Mouse (Mus musculus) left cerebral cortex, postnatal 4 days (tissue): ENCODE measurements around the gene Rassf3. TPM values are rescaled to one million over a fixed set of nuclear protein-coding genes. Genes with fewer than 3 reads are reported as not detected.
A peak's percentile ranks its signal among the peaks of the same experiment; 100 is the strongest.

Source experiments
- DNase-seq: peaks from one replicate; pipeline ENCODE4 v3.0.0-alpha.2; 2022
- intact Hi-C: fragments of 180-260 bp; cut with DNase I; formaldehyde crosslinking; loops from one replicate; pipeline ENCODE4 v1.15.1; 2025
- total RNA-seq, 2 experiments: library from RNA; stranded (reverse); gene quantifications; 2 replicates each; pipeline ENCODE4 v1.2.3; 2021

Rassf3 gene
- total RNA-seq, 2 experiments from 2014 or later, result 17.4 to 22.9 TPM

DNA sequence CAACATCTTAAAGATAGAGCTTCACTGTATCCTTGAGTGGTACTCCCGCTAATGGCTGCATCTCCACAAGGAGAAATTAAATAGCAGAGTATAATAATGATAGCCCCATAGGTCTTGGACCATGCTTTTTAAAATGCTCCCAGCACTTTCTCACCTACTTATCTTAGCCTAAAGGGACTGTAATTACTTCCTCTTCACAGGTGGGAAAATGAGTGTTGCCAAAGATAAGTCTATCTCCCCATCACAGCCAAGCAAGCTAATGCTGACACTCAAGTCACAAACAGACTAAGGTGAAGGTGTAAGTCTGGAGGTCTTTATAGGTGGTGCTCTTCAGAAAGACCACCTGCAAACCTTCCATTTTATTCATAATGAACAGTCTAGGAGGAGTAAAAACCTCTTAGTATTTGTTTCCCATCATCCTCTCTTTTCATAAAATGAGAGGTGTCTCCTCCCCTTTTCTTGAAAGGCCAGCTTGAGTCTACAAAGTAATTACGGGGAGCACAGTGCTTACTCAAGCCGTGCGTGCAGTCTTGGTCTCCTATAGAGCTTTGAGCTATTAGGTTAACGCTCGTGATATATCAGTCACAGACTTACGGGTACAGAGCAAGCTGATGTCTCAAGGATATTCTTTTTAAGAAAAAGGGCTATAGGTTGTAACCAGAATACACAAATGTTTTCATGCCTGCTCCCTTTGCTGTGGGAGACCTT lies 16.6 kb upstream of the Rassf3 start:
- intact Hi-C loops, result no loop called here
- no peak for DNase-seq

DNA sequence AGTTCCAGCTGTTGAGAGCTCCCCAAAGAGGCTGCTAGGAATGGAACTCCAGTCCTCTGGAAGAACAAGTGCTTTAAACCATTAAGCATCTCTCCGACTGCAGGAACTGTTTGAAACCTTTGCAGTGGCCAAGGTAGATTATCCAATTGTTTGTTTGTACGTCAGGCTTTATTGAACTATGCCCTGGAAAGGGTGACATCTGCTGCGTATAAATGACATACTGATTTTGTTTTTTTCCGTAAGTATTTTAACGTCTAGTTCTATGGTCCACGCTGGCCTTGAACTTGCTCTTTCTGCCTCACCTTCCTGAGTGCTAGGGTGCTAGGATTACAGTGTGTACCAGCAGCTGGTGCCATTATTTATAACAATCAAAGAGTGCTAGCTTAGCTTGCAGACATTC lies 13.8 kb upstream of the Rassf3 start:
- intact Hi-C loops, result no loop called here
- DNase-seq, result no peak

DNA sequence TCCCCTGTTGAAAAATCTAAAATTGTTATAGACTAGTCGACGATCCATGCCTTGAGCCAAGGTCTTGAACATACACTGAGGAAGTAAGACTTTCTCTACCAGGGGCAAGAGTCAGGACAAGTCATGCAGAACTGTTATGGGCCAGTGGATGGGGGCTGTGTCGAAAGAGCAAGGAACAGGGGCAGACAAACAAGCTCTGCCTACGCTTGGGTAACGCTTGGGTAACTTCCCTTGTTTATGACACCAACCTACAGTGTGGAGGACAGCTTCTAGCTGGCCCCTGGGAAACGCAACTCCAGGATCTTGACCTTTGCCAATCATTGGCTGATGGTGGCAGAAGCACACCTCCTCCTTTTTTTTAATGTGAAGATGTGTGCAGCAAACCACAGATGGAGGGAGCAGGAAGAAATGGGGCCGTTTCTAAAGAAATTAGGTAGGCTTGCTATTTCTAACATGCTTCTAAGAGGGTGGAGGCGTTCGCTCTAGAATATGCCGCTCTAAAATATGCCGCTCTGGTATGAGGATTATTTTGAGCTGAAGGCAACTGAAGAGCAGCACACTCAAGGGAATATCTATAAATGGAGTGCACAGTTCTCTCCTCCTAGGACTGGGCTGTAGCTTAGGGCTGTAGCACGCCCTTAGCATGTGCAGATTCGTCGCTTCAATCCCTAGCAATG lies 12.6 kb upstream of the Rassf3 start:
- no peak for DNase-seq
- intact Hi-C loops, result no loop called here

DNA sequence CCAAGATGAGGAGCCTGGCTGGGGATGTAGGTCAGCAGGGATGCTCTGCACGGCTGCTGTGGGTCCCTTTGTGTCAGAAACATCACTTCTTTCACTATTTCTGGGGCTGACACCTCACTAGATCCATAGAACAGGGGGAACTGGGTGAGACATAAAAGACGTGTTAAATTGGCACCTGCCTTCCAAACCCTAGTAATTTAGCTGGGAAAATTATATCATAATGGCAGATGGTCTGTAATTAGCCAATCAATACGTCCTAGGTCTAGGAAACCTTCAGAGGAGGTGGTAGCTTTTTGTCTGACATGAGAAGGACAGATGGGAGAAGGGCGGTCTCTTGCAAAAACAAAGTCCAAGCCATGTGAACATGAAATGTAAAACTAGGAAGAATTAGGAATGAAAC lies 11.6 kb upstream of the Rassf3 start:
- no peak for DNase-seq
- intact Hi-C loops, result no loop called here

DNA sequence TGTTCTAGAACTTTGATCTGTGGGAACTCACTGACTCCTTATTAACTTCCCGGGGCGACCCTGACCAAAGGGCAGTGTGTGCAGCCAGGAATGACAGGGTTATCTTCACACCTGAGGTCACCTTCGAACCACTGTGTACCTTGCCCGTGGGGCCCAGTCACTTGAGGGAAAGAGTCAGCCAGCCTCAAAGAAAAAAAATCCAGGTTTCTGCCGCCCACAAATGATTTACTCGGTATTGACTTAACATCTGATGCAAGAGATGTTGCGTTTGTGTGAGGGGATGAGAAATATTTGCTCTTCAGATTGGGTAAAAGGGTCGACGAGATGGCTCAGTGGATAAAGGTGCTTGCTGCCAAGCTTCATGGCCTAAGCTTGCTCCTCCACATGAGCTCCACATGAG lies 10.2 kb upstream of the Rassf3 start:
- DNase-seq, result no peak
- intact Hi-C loops, result no loop called here

DNA sequence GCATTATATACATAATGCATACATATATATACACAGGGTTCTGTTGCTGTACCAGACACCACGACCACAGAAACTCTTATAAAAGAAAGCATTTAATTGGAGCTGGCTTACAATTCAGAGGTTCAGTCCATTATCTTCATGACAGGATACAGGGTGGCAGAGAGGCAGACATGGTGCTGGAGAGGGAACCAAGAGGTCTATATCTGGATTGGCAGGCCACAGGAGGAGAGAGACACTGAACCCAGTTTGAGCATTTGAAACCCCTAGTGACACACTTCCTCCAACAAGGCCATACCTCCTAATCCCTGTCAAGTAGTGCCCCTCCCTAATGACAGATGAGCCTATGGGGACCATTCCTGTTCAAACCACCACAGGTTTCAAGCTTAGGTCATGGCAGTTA lies 7.2 kb upstream of the Rassf3 start:
- intact Hi-C loops, result no loop called here
- DNase-seq, result no peak

DNA sequence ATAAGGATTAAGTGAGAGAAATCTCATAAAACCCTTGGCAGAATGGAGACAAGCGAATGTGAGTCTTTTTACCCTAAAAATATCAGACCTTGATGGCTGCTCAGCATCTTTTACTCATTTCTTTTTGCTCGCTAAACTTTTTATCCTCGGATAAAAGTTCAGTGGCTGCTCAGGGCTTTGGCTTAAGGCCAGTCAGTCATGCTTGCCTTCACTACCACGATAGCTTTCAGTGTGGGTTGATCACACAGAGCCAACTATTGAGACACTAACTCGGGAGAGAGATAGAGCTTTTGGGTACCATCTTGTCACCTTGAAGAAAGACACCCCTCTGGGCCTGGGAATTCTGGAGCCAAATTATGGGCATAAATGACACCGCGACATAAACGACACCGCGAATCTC lies 5.0 kb upstream of the Rassf3 start:
- intact Hi-C loops, result no loop called here
- DNase-seq, result no peak

DNA sequence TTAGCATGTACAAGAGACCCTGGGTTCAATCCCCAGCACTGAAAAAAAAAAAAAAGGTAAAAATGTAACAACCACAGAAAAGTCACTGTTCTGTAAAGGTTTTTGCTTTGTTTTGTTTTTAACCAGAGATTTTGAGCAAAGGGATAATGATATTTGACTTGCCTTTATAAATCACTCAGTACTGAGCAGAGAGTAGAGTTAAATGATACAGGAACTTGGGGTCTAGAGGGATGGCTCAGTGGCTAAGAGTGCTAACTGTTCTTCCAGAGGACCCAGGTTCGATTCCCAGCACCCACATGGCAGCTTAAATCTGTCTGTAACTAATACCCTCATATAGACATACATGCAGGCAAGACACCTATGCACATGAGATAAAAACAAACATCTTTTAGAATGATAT lies 3.8 kb upstream of the Rassf3 start:
- intact Hi-C loops, result no loop called here
- no peak for DNase-seq

DNA sequence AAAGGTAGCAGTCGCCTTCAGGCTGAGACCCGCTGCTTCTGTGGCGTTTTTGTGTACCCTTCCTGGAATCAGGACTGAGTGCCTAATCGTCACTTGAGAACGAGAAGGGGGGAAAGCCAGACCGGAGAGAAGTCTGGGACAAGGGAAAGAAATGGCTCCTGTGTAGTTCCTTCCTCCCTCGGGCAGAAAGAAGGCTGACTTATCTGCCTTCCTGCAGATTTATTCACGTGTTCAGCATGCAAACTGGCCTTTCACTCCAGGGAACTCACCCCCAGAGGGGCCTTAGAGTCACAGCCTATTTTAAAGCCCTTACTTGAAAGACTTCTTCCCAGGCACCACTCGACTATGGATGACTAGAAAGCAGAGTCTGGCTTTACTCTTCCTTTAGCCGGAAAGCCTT lies 1.3 kb upstream of the Rassf3 start:
- intact Hi-C loops, result no loop called here

DNA sequence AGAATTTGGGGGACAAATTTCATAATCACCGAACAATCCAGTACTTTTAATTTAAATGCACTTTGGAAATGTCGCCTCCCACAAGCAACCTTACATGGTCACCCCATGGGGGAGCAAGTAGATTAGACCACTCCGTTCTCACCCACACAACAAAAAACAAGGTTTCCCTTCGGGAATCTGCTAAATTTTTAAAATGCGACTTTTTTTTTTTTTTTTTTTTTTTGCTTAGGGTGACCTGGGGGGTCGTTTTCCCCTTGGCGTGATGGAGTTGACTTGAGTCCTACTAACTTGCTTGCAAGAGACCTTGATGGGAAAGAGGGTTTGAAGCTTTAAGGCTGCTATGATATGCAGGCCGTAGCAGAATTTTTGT lies 806 bp upstream of the Rassf3 start:
- intact Hi-C loops, result no loop called here
- no peak for DNase-seq

More for the DNA sequence above, 1.3 kb upstream of the Rassf3 start:
- no peak for DNase-seq

DNA sequence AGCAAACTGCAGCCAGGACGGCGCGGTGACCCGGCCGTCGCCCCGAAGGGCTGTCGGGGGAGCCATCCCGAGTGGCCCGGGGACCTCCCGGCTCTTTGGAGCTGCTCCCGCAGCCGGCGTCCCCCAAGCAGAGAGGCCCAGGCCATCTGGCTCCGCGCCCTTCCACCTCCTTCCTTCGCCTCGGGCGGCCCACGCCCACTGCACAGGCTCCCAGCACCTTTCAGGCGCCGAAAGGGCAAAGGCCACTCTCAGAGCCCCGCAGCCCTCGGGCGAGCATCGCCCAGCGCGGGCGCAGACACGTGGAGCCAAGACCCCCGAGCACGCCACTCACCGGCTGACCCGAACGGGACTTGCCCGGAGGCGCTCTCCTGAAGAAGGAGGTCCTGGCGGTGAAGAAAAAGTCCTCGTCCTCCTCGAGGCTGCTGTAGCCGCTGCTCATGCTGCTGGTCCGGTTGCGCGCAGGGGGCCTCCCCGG lies 438 bp downstream of the Rassf3 start:
- DNase-seq, result peak; percentile 54
- intact Hi-C loops, result no loop called here

DNA sequence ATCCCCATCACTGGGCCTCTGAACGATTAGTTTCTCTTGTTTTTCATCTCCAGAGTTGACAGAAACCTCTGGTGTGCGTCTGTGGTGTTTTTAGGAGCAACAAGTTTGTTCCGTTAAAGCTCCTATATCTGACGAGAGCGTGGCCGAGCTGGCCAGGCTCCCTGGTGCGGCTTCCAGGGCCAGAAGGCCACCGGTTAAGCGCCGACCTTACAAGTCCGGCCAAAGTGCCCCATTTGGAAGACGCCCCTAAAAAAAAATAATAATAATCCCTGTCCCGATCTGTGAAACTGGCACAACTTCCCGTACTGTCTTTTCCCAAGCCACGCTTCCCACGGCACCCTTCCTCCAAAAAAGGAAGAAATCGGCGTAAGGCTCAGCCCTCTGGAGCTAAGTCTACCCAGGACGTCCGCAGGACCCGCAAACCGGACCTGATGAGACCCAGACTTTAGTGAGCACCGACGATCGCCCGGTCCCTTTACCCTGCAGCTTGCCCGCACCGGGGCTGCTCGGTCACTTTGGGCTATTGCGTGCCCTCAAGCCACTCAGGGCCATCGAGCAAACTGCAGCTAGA lies 961 bp downstream of the Rassf3 start:
- intact Hi-C loops, result no loop called here
- DNase-seq, result no peak

DNA sequence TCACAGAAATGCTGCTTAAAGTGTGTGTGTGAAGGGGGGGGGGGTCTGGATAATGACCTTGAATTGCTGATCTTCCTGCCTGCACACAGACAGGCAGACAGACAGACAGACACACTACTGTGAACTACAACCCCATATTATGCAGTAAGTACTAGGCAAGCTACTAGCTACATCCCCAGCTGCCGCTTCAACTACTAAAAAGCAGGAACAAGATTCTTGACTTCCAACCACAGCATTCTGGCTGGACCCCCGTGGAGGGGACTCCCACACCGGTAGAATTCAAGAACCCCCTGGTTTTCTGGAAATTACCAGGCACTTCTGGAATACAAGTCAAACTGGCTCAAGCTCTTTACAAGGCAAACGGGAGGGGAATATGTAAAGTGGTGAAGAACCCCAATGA lies 1.9 kb downstream of the Rassf3 start:
- intact Hi-C loops, result loop anchor here (5.0 kb wide), 1 partner anchor 33 kb away; no protein-coding TSS in a partner anchor
- no peak for DNase-seq

DNA sequence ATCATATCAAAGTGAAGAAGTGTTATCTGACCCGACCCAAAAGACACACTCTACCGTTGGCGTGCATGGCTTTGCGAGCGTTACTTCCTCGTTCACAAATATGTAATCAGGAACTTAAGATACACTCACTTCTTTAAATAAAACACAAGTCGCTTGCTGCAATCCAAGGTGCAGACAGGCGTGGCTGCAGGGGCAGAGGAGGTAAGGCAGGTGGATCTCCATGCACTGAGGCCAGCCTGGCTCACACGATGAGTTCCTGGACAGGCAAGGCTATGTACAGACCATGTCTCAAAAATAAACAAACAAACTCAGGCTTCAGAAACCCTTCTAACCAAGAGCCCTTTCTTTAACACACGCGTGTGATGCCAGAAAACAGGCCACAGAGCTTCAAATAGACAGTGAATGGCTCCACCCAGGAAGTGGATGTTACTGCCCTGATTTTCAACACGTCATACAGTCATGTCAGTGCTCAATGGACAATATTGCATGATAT lies 2.4 kb downstream of the Rassf3 start:
- no peak for DNase-seq

DNA sequence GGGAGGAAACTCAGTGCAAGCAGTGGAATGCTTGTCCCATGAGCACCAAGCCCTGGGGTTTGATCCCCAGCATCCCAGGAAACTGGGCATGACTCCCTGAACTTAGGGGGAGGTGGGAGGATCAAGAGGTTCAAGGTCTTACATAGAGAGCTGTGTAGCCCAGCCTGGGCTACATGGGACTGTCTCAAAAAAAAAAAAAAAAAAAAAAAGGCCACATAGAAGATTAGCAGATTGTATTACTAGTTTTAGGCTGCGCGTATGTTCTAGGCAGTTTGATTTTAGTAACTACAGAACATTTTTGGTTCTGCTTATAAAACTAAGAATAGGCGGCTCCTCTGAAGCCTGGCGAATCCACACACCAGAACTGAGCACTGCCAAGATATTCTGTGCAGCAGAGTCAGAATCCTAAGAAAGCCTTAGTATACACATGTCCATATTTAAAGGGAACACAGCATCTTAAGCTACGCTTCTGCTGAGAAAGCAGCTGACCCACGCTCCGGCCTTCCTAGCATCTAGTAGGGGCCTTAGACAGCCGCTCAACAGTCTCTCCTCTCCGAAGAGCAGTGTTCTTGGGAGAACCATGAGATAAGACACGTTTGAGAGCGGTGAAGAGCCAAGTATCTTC lies 3.4 kb downstream of the Rassf3 start:
- no peak for DNase-seq
- intact Hi-C loops, result loop anchor here (5.0 kb wide), 1 partner anchor 35 kb away; no protein-coding TSS in a partner anchor

More for the DNA sequence above, 2.4 kb downstream of the Rassf3 start:
- intact Hi-C loops, result loop anchor here (5.0 kb wide), 1 partner anchor 34 kb away; no protein-coding TSS in a partner anchor

DNA sequence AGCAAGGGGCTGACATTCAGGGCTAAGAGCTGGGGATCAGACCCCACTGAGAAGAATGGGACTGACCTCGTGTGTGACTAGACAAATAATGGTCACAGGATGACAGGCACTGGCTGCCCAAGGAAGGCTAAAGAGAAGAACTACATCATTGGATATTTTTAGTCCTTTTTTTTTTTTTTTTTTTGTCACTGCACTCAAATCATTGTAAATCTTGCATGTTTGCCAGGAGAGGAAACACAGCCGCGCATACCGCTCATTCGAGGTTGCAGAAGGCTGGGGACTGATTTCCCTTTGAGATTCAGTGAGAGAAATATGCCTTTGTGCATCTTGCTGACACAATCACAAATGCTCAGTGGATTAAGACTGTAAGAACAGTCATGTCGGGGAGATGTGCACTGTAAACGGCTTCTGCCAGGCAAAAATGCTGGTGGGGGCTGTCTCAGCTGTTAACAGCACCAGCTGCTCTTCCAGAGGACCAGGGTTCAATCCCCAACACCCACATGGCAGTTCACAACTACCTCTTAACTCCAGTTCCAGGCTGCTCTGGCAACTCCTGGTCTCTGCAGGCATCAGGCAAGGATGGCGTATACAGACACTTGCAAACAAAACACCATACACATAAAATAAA lies 4.5 kb downstream of the Rassf3 start:
- intact Hi-C loops, result loop anchor here (5.0 kb wide), 1 partner anchor 36 kb away; no protein-coding TSS in a partner anchor
- DNase-seq, result no peak

DNA sequence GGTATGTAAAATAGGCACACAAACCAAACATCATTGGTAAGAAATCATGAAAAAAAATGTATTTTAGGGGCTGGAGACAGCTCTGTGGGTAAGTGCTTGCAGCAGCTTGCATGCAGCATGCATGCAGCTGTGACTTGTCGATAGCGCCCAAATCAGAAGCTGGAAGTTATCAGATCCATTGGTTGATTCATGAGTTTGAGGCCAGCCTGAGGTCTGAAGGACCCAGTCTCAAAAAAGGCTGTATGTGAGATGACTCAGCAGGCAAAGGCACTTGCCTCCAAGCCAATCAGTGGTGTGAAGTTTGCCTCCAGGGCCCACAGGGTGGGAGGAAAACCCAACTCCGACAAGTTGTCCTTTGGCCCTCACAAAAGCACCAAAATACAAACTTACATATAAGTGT lies 6.5 kb downstream of the Rassf3 start:
- intact Hi-C loops, result loop anchor here (5.0 kb wide), 1 partner anchor 38 kb away; no protein-coding TSS in a partner anchor

DNA sequence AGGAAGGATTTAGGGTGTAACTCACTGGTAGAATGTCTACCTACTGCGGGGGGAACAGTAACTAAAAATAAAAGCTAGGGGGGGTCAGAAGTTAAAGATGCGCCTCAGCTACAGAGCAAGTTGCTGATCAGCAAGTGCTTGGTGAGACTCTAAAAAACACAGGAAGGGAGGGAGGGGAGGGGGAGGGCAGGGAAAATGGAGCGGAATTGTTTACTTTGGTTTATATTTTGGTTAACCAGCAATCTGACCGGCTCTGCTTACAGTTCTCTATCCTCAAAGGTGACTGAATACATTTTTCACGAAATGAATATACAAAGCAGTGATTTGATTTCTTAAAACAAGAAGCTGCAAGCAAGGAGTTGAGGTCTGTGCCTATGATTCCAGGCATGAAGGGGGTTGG lies 7.2 kb downstream of the Rassf3 start:
- DNase-seq, result no peak
- intact Hi-C loops, result no loop called here

More for the DNA sequence above, 6.5 kb downstream of the Rassf3 start:
- no peak for DNase-seq

DNA sequence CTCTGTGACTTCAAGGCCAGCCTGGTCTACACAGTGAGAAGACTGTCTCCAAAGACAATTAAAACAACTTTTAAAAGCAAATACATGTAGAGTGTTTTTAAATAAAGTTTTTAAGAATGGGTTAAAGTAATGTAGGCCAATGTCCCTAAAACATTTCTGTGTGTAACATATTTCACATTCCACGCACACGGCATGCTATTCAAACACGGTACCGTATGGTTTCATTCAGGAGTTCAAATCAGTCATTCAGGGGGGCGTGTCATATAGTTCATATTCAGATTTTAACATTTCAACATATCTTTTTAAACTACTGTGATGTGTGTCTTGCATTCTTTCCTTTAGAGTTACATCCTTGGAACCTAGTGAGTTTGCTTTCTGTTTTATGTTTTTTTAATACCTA lies 7.9 kb downstream of the Rassf3 start:
- DNase-seq, result no peak
- intact Hi-C loops, result no loop called here

DNA sequence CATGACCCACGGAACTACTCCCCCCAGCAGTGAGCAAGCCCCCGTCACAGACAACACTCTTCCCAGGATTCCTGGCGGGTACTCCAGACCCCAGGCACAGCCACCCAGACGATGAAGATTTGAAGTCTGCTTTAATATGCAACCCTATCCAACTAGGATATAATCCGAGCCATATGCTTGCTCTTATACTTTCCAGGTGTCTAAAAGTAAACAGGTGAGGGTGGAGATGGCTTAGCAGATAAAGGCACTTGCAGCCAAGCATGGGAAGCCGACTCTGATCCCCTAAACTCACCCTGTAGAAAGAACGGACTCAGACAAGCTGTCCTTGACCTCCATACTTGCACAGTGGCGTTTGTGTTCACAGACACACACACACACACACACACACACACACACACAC lies 8.4 kb downstream of the Rassf3 start:
- intact Hi-C loops, result no loop called here
- no peak for DNase-seq

DNA sequence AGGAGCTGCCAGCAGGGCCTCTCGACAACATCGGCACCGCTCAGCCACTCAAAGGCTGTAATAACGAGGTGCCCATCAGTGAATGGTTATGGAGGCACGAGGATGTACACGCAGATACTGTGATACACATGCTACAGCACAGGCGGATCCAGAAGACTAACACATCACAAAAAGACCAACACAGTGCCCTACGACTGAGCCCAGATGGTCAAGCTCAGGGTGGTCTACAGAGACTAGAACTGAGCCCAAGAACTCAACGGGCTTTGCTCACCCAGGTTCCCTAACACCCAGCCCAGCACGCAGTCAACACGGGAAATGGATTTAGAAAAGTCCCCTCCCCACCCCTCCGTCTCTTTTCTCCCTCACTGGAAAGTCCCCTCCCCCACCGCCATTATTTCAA lies 9.1 kb downstream of the Rassf3 start:
- intact Hi-C loops, result no loop called here

More for the DNA sequence above, 9.1 kb downstream of the Rassf3 start:
- peak; percentile 28 for DNase-seq
